Mouse (Mus musculus) gastrocnemius, adult 18-20 months (tissue): ENCODE results near the gene Sgo2a. TPM values are rescaled to one million over a fixed set of nuclear protein-coding genes. Genes with fewer than 3 reads are reported as not detected.
"Not testable (repeated sequence)": the region's sequence is repeated elsewhere in the genome, so short reads cannot be mapped to it uniquely, and the experiment has no call there.

ENCODE experiments used
- DNase-seq: peaks from one replicate; pipeline ENCODE4 v3.0.0; 2021; ENCODE audit warnings: low spot score
- long read RNA-seq, 2 experiments: library from polyadenylated mRNA; stranded (forward); transcript quantifications; one replicate each; pipeline ENCODE4 v2.0.0; 2021
- total RNA-seq, 2 experiments: library from RNA; stranded (reverse); gene quantifications; 2 replicates each; pipeline ENCODE4 v1.2.3; 2021

Sgo2a gene
- under 1 TPM; 0.27 to 0.31 TPM for total RNA-seq
- long read RNA-seq, experiment 1: 0 reads
- long read RNA-seq, experiment 2: 0 reads

GRCm38 (mm10) chr1:57995432-57996132 is at the start of gene Sgo2a:
Gene Sgo2a (plus strand): TSS chr1:57995971.
- DNase-seq: peak; percentile 93

DNA sequence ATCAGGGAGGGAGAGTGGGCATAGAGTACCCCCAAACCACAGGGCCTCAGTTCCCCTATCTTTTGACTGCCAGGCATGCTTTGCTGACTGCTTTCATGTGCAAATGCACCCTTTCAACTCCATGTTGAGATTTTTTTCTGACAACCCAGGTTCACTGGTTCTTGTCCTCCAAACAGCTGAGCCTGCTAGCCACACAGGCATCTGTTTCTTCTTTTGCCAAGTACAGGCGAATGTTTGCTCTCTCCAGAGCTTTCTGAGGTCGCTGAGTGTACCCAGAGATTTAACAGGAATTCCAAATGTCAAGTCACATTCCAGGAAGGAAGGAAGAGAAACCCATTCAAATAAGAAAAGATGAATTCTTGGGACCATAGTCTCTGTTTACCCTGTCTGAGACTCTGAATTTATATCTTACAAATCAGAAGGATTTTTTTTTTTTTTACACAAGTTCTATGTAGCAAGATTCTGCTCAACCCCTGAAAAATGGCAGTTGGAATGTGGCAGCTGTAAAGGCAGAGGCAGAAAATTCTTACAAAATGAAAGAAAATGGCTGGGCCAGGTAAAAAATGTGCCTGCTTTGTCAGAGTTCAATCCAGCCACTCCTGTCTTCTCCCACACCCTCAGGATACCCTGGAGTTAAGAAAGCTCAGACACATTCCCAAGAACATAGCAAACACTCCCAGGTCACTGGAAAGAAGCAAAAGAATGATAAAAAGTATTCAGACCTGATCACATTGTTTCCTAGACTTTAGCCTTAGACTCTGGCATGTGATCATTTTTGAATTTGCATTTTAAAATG is 48.0 kb upstream of the Sgo2a start:
- DNase-seq: no peak

GRCm38 (mm10) chr1:57949195-57949594 is 46.6 kb upstream of the Sgo2a start:
- DNase-seq: no peak

DNA sequence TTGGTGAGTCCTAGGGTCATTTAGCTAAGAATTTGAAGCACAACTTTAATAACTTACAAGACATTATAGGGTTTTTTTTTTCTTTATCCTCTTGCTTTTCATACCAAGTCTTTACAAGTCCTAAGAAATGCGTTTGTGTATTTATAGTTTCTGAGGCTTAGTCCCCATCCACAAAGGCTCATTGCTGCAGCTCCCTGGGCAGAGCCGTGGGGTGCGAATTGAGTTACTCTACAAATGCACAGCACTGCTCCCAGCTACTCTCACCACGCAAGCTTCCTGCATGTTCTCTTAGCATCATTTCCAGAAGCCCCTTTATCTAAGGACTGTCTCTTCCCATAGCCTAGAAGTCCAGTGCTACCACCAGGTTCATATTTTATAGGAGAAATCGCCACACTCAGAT is 46.1 kb upstream of the Sgo2a start:
- no peak for DNase-seq

GRCm38 (mm10) chr1:57952509-57952908 is 43.3 kb upstream of the Sgo2a start:
- no peak for DNase-seq

DNA sequence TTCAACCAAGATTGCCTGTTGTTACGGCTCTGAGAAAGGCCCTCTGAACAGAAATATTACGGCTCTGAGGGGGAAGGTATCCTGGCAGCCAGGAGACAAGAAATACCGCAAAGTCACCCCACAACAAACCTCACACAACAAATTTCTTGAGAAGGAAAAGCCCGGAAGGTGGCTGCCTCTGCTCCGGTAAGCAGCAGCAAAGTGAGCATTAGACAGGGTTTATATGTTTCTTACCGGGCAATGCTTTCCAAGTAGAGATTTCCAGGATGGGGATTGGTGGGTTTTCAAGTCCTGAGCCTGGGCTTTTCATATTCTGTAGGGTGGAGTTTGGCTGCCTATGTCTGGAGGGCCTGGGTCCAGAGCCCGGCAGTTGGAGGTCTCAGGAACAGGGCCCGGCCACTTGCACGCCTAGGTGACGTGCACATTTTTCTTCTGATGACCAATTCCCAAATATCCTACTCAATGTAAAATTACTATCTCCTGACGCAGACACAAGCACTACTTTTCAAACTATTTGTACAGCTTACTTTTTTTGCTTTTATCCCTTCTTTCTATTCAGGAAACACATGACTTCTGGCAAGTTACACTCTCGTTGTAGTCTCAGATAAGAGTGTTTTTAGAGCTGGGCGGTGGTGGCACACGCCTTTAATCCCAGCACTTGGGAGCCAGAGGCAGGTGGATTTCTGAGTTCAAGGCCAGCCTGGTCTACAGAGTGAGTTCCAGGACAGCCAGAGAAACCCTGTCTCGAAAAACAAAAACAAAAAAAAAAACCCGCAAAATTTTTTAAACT is 42.0 kb upstream of the Sgo2a start:
- no peak for DNase-seq

DNA sequence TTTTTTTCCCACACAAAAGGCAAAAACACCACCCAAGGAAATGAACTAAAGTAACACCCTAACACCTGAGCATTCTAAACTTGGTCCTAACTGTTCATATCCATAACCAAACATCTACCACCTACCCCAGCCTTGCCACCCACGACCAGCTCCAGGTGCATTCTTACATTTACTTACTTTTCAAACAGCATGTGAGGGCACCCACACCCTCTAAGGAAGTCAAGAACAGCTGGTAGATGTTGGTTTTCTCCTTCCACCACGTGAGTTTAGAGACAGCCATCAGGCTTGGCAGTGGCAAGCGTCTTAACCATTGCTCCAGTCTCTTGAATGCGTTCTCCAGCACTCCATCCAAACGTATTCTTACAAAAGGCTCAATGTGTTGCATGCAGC is 41.4 kb upstream of the Sgo2a start:
- no peak for DNase-seq

- no peak for DNase-seq
These were observed 40.0 kb upstream of the Sgo2a start for GRCm38 (mm10) chr1:57955774-57956173.

- peak; percentile 97 for DNase-seq
These were observed 26.2 kb upstream of the Sgo2a start for GRCm38 (mm10) chr1:57969327-57970271.

GRCm38 (mm10) chr1:57971588-57971987 is 24.2 kb upstream of the Sgo2a start:
- DNase-seq: no peak

- DNase-seq: no peak
These were observed 18.9 kb upstream of the Sgo2a start for GRCm38 (mm10) chr1:57976860-57977259.

GRCm38 (mm10) chr1:57989052-57989600 is 6.6 kb upstream of the Sgo2a start:
- peak; percentile 32 for DNase-seq

DNA sequence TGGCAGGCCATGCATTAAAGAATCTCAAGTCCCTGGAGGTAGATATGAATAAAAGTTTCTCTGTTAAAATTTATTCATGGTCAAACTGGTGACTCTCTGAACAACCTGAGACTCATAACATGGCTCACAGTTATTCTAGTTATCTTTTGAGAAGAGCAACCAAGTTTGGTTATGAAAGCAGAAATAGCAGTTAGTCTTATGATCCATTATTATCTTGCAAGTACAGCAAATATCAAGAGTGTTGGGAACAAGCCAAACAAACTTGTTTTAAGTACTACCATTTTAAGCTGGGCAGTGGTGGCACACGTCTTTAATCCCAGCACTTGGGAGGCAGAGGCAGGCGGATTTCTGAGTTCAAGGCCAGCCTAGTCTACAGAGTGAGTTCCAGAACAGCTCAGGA is 4.5 kb upstream of the Sgo2a start:
- no peak for DNase-seq

DNA sequence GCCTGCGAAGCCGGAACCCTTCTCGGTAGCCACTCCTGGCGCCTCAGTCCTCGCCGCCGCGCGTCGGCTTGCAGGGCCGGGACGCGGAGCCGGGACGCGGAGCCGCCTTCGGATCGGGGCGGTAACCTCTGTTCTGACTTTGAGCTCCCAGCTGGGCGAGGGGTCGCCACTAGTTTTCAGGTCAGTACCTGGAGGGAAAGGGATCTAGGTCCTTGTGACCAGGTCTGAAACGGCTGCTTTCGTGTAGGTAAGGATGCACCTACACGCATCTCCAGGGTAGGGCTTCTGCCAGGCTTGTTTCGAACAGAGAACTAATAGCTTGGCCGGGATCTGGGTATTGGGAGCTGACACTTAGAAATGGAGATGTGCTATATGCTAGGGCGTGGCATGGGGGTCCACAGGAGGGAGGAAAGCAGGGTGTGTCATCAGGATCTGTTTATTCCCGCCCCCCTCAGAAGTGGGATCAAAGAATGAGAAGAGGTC is 403 bp downstream of the Sgo2a start:
- no peak for DNase-seq

GRCm38 (mm10) chr1:57998146-57998545 is 2.4 kb downstream of the Sgo2a start:
- no peak for DNase-seq

DNA sequence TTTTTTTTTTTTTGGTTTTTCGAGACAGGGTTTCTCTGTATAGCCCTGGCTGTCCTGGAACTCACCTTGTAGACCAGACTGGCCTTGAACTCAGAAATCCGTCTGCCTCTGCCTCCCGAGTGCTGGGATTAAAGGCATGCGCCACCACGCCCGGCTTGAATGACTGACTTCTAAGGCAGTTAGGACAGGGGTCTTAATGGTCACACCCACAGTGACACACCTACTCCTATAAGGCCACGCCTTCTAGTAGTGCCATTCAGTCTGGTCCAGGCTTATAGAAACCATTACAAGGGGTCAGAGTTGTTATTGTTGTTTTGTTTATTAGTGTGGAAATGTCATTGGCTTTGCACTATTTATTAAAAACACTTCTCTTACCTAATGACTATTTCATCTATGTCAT is 10.6 kb downstream of the Sgo2a start:
- DNase-seq: not testable (repeated sequence)

DNA sequence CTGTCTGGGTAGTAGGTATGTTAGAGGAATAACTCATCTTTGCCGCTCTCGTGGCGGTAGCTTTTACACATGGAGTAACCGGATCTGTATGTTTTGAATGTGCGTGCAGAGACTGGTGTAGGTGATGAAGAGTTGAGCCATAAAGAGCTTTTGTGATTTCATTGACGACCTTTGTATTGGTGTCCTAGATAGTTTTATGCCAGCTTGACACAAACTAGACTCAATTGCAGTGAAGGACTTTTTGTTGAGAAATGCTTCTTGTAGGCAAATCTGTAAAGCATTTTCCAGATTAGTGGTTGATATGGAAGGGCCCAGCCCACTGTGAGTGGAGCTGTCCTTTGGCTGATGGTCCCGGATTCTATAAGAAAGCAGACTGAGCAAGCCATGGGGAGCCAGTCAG is 23.1 kb downstream of the Sgo2a start, which contains the start of gene Kctd18:
TSS of gene Kctd18 (minus strand) at position 101 of the 400 bp plus-strand sequence.
- no peak for DNase-seq

DNA sequence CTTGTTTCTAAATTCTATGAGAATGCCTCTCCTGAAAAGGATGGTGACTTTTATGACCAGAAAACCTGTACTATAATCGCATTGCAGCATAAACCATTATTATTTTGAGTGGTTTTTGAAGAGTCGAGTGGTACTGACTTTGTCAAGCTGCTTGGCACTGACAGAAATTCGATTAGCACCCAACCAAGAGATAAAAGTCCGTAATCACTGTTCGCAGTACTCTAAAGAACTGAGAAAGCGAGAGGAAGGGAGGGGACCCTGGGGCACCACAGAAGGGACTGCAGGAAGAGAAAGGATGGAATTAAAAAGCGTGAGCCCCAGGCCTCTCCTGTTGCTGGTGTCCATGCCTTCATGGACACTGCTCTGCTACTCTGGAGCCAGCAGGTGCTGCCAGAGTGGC is 31.9 kb downstream of the Sgo2a start:
- no peak for DNase-seq

DNA sequence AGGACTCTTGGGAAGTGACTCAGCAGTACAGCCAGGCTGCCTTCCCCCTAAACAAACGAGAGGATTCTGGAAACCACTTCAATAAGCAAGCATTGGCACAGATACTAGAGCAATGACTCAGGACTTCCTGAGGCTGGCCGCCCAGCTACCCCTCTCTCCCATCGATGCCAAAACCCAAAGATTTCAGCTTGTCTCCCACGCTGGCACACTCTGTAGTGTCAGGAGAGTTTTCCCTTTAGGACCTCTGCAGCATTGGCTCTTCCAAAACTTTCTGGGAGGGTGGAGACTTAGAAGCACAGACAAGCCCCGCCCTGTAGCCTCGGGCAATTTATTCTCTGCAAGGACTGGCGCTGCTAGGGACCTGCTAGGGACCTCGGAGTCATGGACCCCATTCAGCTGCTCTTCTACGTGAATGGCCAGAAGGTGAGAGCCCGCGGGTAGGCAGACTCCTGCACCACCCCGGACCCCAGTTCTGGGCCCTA is 33.9 kb downstream of the Sgo2a start, which contains the start of gene Aox1:
TSS of gene Aox1 (plus strand) at position 296 of the 482 bp plus-strand sequence.
- peak; percentile 83 for DNase-seq
